Mouse (Mus musculus) forebrain, embryonic 10.5 days (tissue): Measurements from ENCODE around the gene Ascc2. TPM values are rescaled to one million over a fixed set of nuclear protein-coding genes. Genes with fewer than 3 reads are reported as not detected.

Experiments
- DNase-seq: peaks from one replicate; pipeline ENCODE4 v3.0.0-alpha.2; 2017; ENCODE audit warnings: low spot score; ENCODE audit errors: extremely low spot score
- H3K27ac ChIP-seq: fragments of 300-500 bp; sonication (generic); 2 replicates; pipeline ENCODE4 v1.5.1; 2016; ENCODE audit warnings: mild to moderate bottlenecking
- H3K27me3 ChIP-seq: fragments of 300-500 bp; sonication (generic); 2 replicates; pipeline ENCODE4 v1.6.1; 2016; ENCODE audit warnings: mild to moderate bottlenecking; ENCODE audit not compliant: poor library complexity, severe bottlenecking
- H3K36me3 ChIP-seq: fragments of 300-500 bp; sonication (generic); replicated peaks from 2 replicates; pipeline ENCODE4 v1.6.1; 2016; ENCODE audit warnings: mild to moderate bottlenecking, moderate library complexity
- H3K4me1 ChIP-seq: fragments of 300-500 bp; sonication (generic); 2 replicates; pipeline ENCODE4 v1.6.1; 2016
- H3K4me3 ChIP-seq: fragments of 300-500 bp; sonication (generic); 2 replicates; pipeline ENCODE4 v1.5.1; 2016; ENCODE audit warnings: mild to moderate bottlenecking, moderate library complexity
- H3K9me3 ChIP-seq: fragments of 300-500 bp; sonication (generic); 2 replicates; pipeline ENCODE4 v1.6.1; 2016; ENCODE audit warnings: mild to moderate bottlenecking, moderate library complexity
- WGBS: fragments of 180-500 bp; shearing (Covaris S2); methylation state at CpG from one replicate; pipeline ENCODE4 v1.1.7; 2016; 5-methylcytosine and 5-hydroxymethylcytosine counted together
- polyA plus RNA-seq: library from polyadenylated mRNA; unstranded; fragments of >200 nt; fragmentation: Nextera tagmentation; extraction: Ambion mirVana; gene quantifications from 2 replicates; pipeline ENCODE4 v1.2.1, GENCODE M21; 2016

The Ascc2 gene
- polyA plus RNA-seq, 1 experiment from 2014 or later, result 38.1 TPM

GRCm38 (mm10) chr11:4677250-4677872, 39.8 kb downstream of the Ascc2 start:
- Histone ChIP-seq H3K36me3 (peaks cover 88% of the 10 kb centered on the region), H3K4me3 (no peak overlapping the region), H3K27ac (no peak overlapping the region), H3K9me3 (no peaks in the 10 kb centered on the region), H3K27me3 (no peaks in the 10 kb centered on the region), H3K4me1 (peaks cover 20% of the 10 kb centered on the region)
- WGBS, result 81% methylated on average over 7 of the region's 7 CpGs
- no peak for DNase-seq

DNA sequence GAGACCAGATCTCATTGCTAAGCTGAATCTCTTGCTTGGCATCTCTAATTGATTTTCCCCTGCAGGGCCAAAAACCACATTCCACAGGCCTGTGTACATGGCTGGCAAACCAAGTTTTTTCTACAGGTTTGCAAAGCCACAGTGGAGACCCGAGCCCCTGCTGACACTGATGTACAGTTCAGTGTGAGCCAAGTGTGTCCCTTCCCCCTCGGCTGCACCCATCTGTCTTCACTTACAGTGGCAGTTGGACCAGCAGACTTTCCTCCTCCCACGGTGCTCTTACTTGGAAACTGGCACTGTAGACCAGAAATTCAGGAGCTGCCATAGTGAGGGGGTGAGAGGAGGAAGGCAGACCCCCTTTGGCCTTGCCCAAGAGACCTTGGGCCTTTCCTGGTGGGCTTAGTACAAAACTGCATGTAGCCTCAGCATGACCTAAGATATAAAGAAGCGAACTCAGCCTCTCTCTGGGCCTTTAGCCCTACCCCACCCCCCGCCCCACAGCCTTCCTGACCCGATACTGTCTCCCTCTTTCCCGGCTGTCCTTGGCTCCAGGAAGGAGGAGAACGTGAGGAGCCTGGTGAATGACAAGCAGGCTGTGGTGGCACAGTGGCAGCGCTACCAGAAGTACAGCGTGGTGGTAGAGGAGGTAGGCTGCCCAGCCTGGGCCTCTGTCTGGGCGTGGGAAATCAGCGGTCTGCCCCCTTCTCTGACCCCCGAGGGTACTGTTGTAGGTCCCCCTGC, 41.3 kb downstream of the Ascc2 start:
- WGBS, result 83% methylated on average over 13 of the region's 13 CpGs

GRCm38 (mm10) chr11:4679441-4679832, 41.9 kb downstream of the Ascc2 start:
- H3K4me3 ChIP-seq, result no peak overlapping the region
- H3K9me3 ChIP-seq, result no peaks in the 10 kb centered on the region
- DNase-seq, result no peak
- H3K36me3 ChIP-seq, result peaks cover 88% of the 10 kb centered on the region
- H3K27me3 ChIP-seq, result no peaks in the 10 kb centered on the region
- 85% methylated on average over 12 of the region's 12 CpGs for WGBS
- H3K4me1 ChIP-seq, result peaks cover 20% of the 10 kb centered on the region
- no peak overlapping the region for H3K27ac ChIP-seq

More for the DNA sequence above, 41.3 kb downstream of the Ascc2 start:
- no peaks in the 10 kb centered on the region for H3K9me3 ChIP-seq
- peaks cover 88% of the 10 kb centered on the region for H3K36me3 ChIP-seq
- peaks cover 20% of the 10 kb centered on the region for H3K4me1 ChIP-seq
- peak overlapping the region; percentile 44 for H3K27ac ChIP-seq
- H3K27me3 ChIP-seq, result no peaks in the 10 kb centered on the region
- no peak overlapping the region for H3K4me3 ChIP-seq
- DNase-seq, result no peak

DNA sequence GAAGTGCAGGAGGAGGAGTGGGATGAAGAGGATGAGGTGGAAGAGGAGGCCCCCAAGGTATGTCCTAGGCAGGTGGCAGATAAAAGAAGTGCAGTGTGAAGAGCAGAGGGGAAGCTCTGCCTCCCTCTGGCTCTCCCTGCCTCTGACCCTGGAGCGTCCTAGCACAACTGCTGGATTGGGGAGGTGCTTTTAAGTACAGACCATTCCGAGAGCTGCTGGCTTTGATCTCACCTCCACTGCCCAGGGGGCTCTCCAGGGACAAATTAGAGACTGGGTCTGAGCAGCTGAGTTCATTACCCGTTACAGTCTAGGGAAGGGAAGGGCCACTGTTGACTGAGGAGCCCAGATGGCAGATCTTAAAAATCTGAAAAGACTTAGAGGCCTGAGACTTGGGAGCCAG, 42.6 kb downstream of the Ascc2 start:
- Histone ChIP-seq H3K27me3 (no peaks in the 10 kb centered on the region), H3K9me3 (no peaks in the 10 kb centered on the region), H3K4me1 (peaks cover 20% of the 10 kb centered on the region), H3K27ac (no peak overlapping the region), H3K4me3 (no peak overlapping the region), H3K36me3 (peaks cover 84% of the 10 kb centered on the region)
- no peak for DNase-seq
- WGBS, result 60% methylated on average over 3 of the region's 3 CpGs

GRCm38 (mm10) chr11:4683516-4683915, 46.0 kb downstream of the Ascc2 start:
- Histone ChIP-seq H3K27me3 (no peaks in the 10 kb centered on the region), H3K9me3 (no peaks in the 10 kb centered on the region), H3K27ac (no peak overlapping the region), H3K36me3 (peaks cover 59% of the 10 kb centered on the region), H3K4me3 (no peak overlapping the region), H3K4me1 (peaks cover 14% of the 10 kb centered on the region; the same call in 1 of the 2 replicates)
- DNase-seq, result no peak
- WGBS, result 93% methylated on average over 6 of the region's 6 CpGs

GRCm38 (mm10) chr11:4684186-4684585, 46.6 kb downstream of the Ascc2 start:
- Histone ChIP-seq H3K9me3 (no peaks in the 10 kb centered on the region), H3K36me3 (peaks cover 52% of the 10 kb centered on the region), H3K27me3 (no peaks in the 10 kb centered on the region), H3K27ac (no peak overlapping the region), H3K4me1 (peaks cover 8% of the 10 kb centered on the region; the same call in 1 of the 2 replicates), H3K4me3 (no peak overlapping the region)
- no peak for DNase-seq
- 81% methylated on average over 6 of the region's 6 CpGs for WGBS

GRCm38 (mm10) chr11:4685071-4685470, 47.5 kb downstream of the Ascc2 start:
- Histone ChIP-seq H3K27ac (no peak overlapping the region), H3K4me1 (no peaks in the 10 kb centered on the region), H3K9me3 (no peaks in the 10 kb centered on the region), H3K4me3 (no peak overlapping the region), H3K36me3 (peaks cover 43% of the 10 kb centered on the region), H3K27me3 (no peaks in the 10 kb centered on the region)
- WGBS, result 93% methylated on average over 4 of the region's 4 CpGs
- DNase-seq, result no peak

- 87% methylated on average over 5 of the region's 5 CpGs for WGBS
- Histone ChIP-seq H3K36me3 (peaks cover 40% of the 10 kb centered on the region), H3K4me3 (no peak overlapping the region), H3K27me3 (no peaks in the 10 kb centered on the region), H3K4me1 (no peaks in the 10 kb centered on the region), H3K9me3 (no peaks in the 10 kb centered on the region), H3K27ac (no peak overlapping the region)
- DNase-seq, result no peak
Observed at GRCm38 (mm10) chr11:4685510-4685909, 48.0 kb downstream of the Ascc2 start.

DNA sequence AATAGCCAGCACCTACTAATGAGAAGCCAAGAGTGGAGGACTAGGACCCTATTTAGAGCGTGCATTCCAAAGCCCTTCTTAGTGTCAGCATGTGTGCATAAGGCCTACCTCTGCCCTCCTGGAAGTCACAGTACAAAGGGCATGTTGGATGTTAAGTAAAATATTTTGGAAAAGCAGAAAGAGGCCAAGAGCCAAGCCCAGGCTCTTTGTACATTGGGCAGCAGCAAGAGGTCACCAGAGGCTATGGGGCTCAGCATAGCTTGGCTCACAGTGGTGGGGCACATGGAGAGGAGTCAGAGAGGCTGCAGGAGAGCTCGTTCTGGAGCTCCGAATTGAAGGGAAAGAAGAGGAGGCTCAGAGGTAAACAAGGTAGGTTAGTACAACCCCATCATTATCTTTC, 49.5 kb downstream of the Ascc2 start:
- Histone ChIP-seq H3K27ac (no peak overlapping the region), H3K4me3 (no peak overlapping the region), H3K27me3 (no peaks in the 10 kb centered on the region), H3K4me1 (no peaks in the 10 kb centered on the region), H3K9me3 (no peaks in the 10 kb centered on the region), H3K36me3 (peaks cover 25% of the 10 kb centered on the region)
- 76% methylated on average over 3 of the region's 3 CpGs for WGBS
- DNase-seq, result no peak

- Histone ChIP-seq H3K27ac (no peak overlapping the region), H3K4me3 (no peak overlapping the region), H3K4me1 (no peaks in the 10 kb centered on the region), H3K9me3 (no peaks in the 10 kb centered on the region), H3K36me3 (peaks cover 16% of the 10 kb centered on the region), H3K27me3 (no peaks in the 10 kb centered on the region)
- DNase-seq, result no peak
- WGBS, result 79% methylated on average over 3 of the region's 3 CpGs
Observed at GRCm38 (mm10) chr11:4687874-4688273, 50.3 kb downstream of the Ascc2 start.

DNA sequence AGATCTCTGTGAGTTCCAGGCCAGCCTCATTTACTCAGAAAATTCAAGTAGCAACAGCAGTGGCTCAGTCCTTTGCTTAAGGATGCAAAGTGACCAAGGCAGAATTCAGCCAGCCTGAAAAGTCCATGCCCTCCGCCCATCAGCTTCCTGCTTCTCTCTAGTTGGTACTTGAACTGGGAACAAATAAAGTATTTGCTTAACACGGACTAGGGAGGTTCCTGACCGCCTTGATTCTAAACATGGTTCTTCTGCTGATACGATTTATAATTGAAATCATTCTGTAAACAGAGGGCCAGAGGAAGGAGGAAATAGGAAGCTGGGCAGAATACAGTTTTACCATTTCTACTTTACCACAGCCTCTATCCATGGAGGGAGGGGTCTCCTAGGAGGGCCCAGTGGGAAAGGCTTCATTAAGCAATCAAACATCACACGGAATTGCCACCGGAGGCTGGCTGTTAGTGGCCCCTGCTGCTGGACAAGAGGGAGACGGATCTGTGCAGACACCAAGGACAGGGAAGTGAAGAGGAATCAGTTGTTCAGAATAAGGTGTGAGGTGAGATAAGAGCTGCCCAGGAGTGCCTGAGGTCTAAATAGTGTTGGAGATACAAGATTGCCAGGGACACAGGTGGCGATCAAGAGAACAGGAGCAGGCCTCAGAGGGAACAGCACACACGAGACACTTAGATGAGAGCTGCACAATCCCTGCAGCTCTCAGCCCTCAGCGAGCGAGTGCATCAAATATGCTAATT, 51.3 kb downstream of the Ascc2 start:
- H3K4me1 ChIP-seq, result no peaks in the 10 kb centered on the region
- WGBS, result 73% methylated on average over 11 of the region's 11 CpGs
- H3K27me3 ChIP-seq, result no peaks in the 10 kb centered on the region
- peaks cover 7% of the 10 kb centered on the region for H3K36me3 ChIP-seq
- H3K4me3 ChIP-seq, result no peak overlapping the region
- H3K27ac ChIP-seq, result no peak overlapping the region
- H3K9me3 ChIP-seq, result no peaks in the 10 kb centered on the region
- no peak for DNase-seq

- Histone ChIP-seq H3K27ac (no peak overlapping the region), H3K36me3 (no peaks in the 10 kb centered on the region), H3K4me1 (no peaks in the 10 kb centered on the region), H3K9me3 (peaks cover 9% of the 10 kb centered on the region; the same call in 1 of the 2 replicates), H3K4me3 (no peak overlapping the region), H3K27me3 (no peaks in the 10 kb centered on the region)
- DNase-seq, result no peak
- WGBS, result 91% methylated on average over 7 of the region's 7 CpGs
Observed at GRCm38 (mm10) chr11:4690353-4690752, 52.8 kb downstream of the Ascc2 start.

DNA sequence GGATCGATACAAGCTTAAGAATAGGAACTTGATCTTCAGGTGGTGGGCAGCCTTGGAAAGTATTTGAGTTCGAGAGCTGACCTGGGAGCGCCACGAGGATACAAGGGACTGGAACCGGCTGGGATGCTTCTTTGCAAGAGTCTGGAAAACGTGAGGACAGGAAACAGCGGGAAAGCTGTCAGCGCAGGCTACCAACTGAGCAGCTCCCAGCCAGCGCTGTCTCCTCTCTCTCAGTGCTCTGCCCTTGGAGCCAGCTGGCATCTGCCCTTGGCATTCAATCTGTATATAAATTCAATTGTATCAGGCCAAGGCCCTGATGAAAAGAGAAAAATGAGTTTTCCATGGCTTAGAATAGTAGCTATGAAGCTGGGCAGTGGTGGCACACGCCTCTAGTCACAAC, 53.7 kb downstream of the Ascc2 start:
- no peaks in the 10 kb centered on the region for H3K27me3 ChIP-seq
- H3K9me3 ChIP-seq, result peaks cover 9% of the 10 kb centered on the region; the same call in 1 of the 2 replicates
- DNase-seq, result no peak
- no peaks in the 10 kb centered on the region for H3K4me1 ChIP-seq
- no peak overlapping the region for H3K4me3 ChIP-seq
- 64% methylated on average over 10 of the region's 10 CpGs for WGBS
- H3K36me3 ChIP-seq, result no peaks in the 10 kb centered on the region
- H3K27ac ChIP-seq, result no peak overlapping the region
